Mouse (Mus musculus): Measurements from ENCODE around the gene Pitpnm3.

- TF ChIP-seq CTCF (IDR thresholded peaks at IDR 0.05; ENCODE audit: borderline replicate concordance, insufficient read depth, low read depth, low read length) (peak; percentile 77), POLR2A (IDR thresholded peaks at IDR 0.05; ENCODE audit: borderline replicate concordance, insufficient read depth, low read length) (no peak)
Measured at GRCm38 (mm10) chr11:72037996-72038395, 97.6 kb downstream of the Pitpnm3 start.

Data from cerebellum, adult 2 months (tissue).